Mouse (Mus musculus): Measurements from ENCODE around the gene Ivd.

Ivd gene

DNA sequence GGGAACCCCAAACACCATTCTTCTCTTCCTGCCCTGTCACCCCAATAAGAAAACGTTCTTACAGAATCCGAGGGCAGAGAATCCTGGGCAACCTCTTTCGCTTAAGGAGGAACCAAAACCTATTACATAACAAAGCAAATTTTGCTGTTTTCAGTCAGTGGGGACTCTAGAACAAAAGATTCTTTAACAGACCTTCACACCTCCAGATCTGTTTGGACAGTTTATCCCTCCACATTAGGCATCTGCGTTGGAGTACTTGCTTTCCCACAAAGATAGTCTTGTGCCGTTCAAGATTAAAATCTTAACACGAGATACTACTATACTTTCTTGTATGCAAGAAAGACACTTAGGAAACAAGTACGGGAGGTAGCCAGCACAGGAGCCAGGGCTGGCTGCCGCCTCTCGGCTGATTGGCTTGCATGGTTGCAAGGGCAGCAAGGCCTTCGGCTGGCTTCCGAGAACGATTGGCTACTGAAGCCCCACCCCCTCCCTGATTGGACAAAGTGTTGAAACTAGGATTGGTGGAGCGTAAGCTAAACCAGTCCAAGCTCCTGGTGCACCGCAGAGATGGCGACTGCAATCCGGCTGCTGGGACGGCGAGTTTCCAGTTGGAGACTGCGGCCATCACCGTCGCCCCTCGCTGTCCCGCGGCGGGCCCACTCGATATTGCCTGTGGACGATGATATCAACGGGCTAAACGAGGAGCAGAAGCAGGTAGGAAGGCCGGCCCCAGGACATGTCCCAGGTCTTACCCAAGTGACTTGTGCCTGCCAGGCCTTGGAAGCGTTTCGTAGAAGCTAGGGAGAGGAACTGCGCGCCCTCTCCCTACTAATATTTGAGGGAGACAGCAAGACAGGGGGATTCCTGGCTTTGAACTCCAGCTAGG lies at the start of gene Ivd:
TSS of gene Ivd (plus strand) at position 501 of the 886 bp plus-strand sequence.
- DNase-seq (ENCODE audit: low spot score) = peak; percentile 93

DNA sequence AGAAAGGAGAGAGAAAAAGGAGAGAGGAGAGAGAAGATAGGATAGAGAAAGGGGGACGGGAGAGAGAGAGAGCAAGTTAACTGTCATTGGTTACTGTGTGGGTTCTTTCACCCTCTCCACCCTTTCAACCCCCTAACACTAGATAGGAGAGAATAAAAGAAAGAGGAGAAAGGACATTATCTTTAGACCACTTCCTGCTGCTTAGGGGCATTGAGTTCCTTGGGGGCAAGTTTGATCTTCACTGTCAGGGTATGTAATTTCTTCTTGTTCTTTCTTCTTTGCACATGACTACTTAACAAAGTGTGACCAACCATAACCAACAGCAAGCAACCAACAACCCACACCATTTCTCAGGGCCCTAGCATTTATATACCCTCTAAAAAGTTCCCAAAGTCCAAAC lies 49.0 kb upstream of the Ivd start:
- DNase-seq (ENCODE audit: low spot score) = no peak

DNA sequence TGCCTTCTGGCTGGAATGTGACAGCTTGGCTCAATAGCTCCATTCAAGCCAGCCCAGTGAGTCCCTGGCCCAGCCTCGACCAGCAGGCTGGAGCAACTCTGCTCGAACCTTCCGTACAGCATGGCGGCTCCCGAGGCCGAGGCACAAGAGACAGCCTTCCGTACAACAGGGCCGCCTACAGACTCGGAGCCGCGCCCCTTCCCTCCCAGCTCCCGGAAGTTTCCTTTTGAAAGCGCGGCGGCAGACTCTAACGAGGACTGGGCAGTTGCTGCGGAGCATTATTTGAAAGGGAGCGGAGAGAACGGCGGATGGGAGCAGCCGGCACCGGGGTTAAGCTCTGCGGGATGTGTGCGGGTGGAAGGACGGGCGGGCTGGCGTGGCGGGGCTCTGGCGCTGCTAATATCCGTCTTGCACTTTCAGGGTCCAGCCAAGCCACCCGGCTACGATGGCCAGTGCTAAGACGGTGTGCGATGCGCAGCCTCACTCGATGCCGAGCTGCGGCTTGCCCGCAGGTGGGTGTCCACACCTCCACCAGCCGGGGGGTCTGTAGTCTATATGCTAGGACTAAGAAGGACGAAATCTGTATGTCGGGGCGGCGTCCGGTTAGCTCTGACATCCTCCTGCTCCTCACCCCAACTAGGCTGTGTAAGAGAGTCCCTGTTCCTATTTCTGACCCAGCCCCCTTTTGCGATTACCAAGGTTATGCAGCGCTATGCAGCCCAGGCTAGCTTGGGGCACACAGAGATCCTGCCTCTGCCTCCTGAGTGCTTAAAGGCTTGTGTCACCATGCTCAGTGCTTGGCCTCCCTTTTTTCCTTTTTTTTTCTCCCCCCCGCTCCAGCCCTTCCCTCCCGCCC lies 47.5 kb upstream of the Ivd start, which contains the start of gene Knstrn:
TSS of gene Knstrn (plus strand) at position 23 of the 856 bp plus-strand sequence.
- DNase-seq (ENCODE audit: low spot score) = peak; percentile 91

DNA sequence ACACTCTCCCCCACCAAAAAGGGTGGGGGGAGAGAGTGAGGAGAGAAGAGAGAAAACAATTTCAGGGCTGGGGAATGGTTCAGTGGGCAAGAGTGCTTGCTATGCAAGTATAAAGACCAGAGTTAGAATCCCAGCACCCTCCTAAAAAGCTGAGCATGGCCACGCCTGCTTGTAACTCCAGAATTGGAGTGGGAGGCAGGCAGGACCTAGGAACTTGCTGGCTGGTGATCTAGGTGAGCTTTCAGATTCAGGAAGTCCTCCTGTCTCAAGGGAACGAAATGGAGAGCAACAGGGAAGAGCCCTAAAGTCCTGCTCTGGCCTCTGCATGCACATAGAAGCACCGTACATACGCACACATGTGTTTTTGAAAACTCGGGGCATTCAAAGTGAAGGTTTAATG lies 39.0 kb upstream of the Ivd start:
- DNase-seq (ENCODE audit: low spot score) = no peak

DNA sequence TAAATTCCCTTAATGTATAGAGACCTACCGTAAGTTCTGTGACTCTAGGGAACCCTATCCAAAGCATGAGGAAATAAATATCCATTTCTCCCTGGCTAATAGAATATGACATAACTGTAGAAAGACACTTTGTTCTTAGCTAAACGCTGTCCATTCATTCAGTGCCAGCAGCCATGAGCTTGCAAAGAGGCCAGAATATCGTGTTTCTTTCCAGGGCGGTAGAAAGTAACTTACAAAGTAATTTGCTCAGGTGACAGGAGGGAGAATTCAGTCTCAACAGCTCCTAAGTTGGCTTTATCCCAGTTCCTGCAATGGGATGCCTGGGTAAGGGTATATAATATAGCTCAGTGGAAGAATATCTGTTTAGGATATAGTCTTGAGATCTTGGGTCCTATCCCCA lies 37.4 kb upstream of the Ivd start:
- no peak for DNase-seq (ENCODE audit: low spot score)

DNA sequence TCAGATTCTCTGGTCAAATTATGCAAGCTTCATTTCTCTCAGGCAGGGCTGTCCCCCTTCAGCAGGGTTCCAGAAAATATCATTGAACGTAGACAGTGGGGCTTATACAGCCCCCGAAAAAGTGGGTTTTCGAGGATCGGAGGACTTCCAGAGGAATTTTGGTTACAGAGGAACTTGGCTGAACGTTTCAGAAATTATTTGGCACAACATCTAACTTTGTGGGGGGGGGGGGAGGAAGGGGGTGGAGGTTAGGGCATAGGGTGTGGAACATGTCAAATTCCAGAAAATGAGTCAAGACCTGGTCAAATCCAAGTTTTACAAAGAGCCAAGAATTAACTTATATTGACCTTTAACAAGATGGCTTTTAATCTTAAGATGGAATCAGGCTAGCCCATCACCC lies 32.7 kb upstream of the Ivd start:
- DNase-seq (ENCODE audit: low spot score) = no peak

DNA sequence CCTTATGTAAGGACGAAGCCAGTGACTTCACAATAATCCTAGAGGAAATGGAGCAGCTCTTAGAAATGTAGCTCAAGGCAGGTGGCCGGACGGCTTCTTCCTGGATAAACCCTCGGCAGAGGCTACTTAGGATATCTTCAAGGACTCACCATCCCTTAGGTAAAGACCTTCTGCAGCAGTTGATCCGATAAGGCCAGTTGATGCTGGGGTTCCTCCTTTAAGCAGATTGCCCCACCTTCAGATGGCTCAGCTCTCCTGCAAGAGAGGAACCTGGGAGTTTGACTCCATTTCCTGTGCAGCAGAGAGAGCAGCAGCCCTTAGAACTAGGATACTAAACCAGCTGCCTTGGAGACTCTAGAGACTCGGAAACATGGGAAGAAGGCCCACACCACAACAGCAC lies 27.7 kb upstream of the Ivd start:
- DNase-seq (ENCODE audit: low spot score) = no peak

DNA sequence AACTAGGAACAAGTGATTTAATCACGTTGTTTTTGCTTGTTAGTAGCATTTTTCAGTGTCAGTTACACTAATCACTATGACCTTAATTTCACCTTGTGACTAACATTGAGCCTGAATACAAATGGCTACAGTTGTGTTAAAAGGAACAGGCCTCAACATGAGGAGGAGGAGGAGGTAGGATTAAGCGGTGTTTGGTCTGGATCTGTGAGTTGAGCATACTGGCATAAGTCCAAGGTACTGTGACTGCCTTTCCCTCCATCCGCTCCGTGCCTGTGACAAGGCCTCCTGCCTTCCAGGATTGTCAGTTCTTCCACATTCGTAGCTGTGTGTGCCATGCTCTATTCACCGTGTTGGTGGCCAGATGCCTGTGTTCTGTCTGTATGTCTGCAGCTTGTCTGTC lies 26.6 kb upstream of the Ivd start:
- DNase-seq (ENCODE audit: low spot score) = no peak

DNA sequence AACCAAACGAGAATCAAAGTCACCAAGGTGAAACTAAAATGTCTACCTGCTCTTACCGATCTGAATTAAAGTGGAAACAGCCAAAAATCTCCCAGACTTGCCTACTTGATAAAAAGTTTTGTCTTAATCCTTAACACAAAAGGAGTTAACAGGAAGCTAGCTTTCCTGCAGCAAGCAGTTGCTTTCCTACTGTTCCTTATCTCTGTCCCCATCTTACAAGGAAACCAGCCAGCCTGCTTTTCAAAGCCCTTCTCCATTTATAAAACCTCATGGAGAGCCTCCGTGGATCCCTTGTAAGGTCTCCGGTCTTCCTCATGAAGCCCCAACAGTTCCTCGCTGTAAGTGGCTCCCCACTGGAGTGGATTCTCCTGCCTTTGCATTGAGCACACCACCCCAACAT lies 23.4 kb upstream of the Ivd start:
- DNase-seq (ENCODE audit: low spot score) = no peak

DNA sequence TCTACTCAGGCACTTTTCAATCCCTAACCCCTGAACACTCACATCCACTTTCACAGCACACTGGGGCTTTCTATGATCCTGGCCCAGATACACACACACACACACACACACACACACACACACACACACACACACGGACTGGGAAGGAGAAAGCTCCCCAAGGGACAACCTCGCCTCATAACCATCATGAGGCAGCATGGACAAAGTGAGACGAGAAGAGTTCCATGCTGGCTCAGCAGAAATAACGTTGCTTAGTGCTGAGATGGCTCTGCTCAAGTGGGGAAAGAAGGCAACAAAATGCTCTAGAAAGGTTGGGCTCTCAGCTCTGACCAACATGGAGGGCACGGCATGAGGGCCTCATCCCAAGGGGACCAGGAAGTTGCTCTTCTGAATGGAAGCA lies 20.6 kb upstream of the Ivd start:
- DNase-seq (ENCODE audit: low spot score) = no peak

DNA sequence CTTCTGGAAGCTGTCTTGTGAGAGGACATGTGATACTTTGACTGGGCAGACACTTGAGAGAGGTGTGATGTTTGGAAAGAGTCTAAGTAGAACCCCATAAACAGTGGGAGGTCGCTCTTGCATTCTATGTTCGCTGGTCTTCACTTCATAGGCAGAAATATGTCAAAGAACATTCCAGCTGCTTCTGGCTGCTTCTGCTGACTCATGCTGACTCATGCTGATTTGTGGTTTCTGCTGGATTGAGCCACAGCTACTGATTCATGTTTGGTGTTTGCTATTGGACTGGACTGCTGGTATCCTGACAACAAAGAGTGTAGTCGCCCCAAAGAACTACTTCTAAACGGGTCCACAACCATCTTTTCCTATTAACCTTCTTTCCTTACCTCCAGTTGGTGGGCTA lies 20.0 kb upstream of the Ivd start:
- DNase-seq (ENCODE audit: low spot score) = no peak

DNA sequence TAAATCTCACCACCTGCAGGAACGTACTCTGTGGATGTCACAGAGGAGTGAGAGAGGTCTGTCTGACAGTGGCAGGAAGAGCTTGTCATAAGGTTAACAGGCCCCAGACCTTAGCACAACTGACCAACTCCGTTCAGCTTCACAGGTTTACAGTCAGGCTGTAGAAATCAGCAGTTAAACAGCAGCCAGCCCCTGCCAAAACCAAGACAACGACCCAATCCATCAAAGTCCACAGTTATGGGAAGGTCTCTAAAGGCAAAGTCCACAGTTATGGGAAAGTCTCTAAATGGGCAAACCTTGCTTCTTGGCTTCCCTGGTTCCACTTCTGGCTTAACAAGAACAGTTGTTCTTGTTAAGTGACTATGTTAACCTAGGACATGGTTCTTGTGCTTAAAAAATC lies 17.3 kb upstream of the Ivd start:
- DNase-seq (ENCODE audit: low spot score) = no peak

DNA sequence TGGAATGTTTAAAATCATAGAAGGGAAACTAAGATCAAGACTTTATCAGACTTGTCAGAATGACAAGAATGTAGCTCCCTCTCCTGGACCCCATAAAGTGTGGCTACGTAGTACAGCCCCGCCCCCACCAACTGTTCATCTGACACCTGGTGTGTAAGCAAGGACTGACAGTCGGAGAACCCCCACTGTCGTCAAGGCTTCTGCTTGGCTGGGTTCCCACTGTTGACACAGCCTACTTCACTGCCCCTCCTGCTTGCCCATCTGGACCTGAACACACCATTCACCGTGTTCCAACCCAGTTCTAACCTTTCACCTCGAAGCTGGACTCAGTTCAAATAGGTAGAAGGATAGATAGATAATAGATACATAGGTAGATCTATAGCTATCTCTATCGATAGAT lies 15.5 kb upstream of the Ivd start:
- no peak for DNase-seq (ENCODE audit: low spot score)

DNA sequence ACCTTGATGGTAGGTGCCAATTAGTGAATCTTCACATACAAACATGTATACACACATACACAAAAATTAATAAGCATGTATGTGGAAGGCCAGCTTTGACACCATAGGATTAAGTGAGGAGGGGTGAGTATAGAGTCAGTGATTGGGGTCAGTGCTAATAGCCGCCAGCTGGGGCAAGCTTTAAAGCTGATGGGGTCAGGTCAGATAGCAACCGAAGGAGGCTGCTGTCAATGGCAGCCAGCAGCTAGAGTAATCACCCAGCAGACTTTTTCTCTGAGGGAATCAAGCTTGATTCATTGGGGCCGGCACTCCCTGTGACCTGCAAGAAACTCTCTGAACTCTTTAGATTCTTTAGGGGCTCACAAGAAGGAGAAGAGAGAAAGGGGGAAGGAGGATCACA lies 10.0 kb upstream of the Ivd start:
- DNase-seq (ENCODE audit: low spot score) = no peak

DNA sequence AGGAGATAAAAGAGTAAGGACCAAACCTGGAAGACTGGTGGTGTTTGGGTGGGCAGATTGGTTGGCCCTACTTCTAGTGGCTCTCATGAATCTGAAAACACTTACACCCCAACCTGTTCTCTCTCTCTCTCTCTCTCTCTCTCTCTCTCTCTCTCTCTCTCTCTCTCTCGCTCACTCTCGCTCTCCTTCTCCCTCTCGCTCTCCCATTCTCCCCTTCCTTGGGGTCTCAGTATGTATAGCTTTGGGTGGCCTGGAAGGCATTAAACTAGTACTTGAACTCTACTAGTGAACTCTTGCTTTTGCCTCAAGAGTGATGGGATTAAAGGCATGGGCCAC lies 554 bp downstream of the Ivd start:
- no peak for DNase-seq (ENCODE audit: low spot score)

DNA sequence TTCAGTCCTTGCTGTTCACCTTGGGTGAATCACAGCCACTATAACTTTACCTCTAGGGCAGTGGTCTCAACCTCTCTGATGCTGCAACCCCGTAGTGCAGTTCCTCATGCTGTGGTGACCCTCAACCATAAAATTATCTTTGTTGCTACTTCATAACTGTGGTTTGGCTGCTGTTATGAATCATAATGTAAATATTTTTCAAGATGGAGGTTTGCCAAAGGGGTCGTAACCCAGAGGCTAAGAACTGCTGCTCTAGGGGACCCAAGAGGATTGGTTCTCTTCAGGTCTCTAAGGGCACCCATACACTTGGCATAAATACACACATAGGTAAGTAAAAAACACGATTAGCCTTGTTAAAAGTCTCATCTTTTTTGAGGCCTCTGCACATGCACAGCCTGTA lies 8.8 kb downstream of the Ivd start:
- no peak for DNase-seq (ENCODE audit: low spot score)

DNA sequence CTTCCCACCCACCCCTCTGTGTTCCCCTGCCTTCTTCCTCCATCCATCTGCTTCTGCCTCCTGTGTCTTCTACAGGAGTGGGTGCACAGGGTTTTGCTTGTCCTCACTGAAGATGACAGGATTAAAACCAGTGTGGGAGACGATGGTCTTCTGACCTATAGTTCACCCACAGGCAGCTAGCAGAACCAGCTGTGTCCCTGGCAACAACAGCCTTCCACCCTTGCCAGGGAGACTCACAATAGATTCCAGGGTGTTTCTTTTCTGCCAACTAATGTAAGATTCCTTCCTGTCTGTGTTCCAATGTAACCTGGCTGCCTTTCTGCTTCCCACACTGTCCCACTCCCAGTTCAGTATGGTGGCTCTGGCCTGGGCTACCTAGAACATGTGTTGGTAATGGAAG lies 9.3 kb downstream of the Ivd start:
- no peak for DNase-seq (ENCODE audit: low spot score)

DNA sequence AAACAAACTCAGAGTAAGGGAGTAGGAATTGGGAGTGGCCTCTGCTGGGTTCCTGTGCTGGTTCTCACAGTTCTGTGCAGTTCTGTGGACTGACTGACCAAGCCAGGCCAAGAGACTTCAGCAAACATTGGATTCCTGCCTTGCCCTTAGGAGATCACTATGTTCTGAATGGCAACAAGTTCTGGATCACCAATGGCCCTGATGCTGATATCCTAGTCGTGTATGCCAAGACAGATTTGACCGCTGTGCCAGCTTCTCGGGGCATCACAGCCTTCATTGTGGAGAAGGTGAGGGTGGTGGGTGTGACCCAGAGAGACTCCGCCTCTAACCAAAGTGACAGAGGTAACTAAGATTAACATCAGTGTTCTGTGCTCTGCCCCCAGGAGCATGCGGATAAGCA lies 11.3 kb downstream of the Ivd start:
- DNase-seq (ENCODE audit: low spot score) = no peak

DNA sequence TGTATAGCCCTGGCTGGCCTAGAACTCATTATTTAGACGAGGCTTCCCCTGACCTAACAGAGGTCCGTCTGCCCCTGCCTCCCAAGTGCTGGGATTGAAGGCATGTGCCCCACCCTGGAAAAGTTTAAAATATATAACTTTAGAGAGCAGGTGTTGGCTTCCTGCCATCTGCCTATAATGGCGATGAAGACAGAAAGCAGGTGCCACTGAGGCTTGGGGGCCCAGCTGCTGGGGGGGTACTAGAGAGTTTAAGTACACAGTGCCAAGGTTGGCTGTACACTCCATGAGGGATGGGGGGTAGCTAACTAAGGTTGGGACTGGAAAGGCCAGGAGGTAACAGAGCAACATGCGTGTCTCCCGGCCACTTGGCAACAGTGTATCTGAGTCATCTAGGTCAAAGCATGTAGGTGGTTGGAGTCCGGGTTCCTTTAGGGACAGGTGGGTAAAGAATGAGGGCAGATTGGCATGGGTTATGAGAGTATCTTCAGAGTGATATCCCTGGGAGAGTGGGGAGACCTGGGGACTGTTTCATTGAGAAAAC lies 12.2 kb downstream of the Ivd start:
- no peak for DNase-seq (ENCODE audit: low spot score)

DNA sequence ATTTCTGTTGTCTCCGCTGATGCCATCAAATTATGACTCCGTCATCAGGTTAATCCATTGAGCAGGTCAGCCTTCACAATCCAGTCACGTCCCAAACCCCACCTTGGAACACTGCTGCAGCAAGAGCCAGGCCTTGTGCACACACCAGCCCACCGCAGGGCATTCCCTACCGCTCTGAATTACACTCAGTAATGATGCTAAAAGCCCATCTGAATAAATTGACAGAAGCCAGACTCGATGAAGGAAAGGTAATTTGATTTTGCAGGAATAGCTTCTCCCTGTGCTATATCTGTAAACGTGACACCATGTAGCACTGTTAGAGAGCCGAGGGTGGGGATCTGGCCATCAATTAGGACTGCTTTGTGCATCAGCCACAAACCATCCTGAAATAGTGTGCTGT lies 13.6 kb downstream of the Ivd start:
- DNase-seq (ENCODE audit: low spot score) = peak; percentile 85

DNA sequence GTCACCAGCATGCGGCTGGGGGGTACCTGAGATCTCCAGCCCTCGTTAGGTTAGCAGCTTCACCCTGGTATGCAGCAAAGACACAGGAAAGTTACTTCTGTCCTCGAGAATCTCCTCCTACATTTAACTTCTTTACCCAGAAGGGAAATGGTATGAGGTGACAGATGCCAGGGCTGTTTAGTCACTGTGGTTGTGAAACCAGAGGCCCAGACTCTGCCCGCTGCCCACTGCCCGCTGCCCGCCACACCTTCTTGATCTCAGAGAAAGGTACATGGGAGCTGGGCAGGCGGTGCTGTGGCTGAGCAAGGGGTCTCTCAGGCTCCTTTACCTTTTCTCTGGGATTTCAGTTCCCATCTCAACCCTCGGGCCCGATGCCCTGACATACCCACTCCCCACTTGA lies 14.7 kb downstream of the Ivd start:
- DNase-seq (ENCODE audit: low spot score) = no peak

DNA sequence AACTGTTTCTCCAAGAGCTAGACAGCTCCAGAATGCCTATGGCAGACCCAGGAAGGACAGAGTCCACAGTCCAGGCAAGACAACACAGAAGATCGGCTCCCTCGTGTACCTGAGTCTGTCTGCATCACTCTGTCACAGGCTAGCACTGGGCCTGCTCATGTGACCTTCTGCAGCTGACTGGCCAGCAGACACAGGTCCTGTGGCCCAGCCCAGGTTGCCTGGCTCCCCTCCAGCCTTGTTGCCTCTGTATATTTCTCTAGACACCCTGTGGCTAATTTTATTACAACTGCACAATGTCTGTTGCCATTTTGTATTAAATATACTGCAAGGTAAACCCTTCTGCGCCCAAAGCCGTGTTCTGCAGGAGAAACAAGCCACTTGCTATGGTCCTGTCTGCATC lies 19.3 kb downstream of the Ivd start:
- DNase-seq (ENCODE audit: low spot score) = peak; percentile 65

DNA sequence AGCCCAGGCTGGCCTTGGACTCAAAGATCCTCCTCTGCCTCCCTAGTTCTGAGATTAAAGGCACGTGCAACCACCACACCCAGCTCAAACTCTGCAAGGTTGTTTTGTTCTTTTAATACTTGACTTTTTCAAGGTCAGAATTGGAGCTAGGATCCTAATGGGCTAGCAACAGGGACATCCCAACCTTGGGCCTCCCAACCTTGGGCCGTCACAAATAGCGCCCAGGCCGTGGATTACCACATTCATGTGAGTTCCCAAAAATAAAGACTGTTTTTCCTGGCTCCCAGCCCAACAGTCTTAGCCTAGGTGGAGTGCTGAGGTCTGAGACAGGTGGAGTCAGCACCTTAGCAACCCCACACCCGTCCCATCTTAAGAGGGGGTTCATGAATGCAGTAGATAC lies 20.2 kb downstream of the Ivd start:
- DNase-seq (ENCODE audit: low spot score) = no peak

All from MN1 (cell line).